Mouse (Mus musculus) layer of hippocampus, postnatal 14 days (tissue): ENCODE measurements around the gene Gm7075. TPM values are rescaled to one million over a fixed set of nuclear protein-coding genes. Genes with fewer than 3 reads are reported as not detected.
"Not testable (repeated sequence)": the region's sequence is repeated elsewhere in the genome, so short reads cannot be mapped to it uniquely, and the experiment has no call there.

Experiments
- DNase-seq, 2 experiments: peaks; one replicate each; pipeline ENCODE4 v3.0.0; 2021 to 2022; ENCODE audit warnings: low spot score in 2 of 2, mixed read lengths in 1 of 2
- total RNA-seq, 2 experiments: library from RNA; stranded (reverse); gene quantifications; 2 replicates each; pipeline ENCODE4 v1.2.3; 2021

Gene Gm7075
- total RNA-seq, 2 experiments from 2014 or later = not detected

GRCm38 (mm10) chr10:63423591-63424474 is 2.2 kb upstream of the Gm7075 start:
- DNase-seq = no peak

DNA sequence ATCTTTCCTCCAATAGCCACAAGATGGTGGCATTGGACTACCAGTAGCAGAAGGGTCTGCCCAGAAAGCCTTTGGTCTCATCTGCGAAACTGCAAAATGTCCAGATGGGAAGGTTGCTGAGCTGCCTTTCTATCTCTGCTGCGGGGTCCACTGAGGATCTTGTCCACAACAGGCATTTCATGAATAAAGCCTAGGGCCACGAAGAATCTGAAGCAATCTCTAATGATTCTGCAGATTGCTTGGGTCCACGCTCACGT is 1.1 kb upstream of the Gm7075 start:
- no peak for DNase-seq

- DNase-seq = no peak
Observed at GRCm38 (mm10) chr10:63417061-63417460, 4.5 kb downstream of the Gm7075 start.

DNA sequence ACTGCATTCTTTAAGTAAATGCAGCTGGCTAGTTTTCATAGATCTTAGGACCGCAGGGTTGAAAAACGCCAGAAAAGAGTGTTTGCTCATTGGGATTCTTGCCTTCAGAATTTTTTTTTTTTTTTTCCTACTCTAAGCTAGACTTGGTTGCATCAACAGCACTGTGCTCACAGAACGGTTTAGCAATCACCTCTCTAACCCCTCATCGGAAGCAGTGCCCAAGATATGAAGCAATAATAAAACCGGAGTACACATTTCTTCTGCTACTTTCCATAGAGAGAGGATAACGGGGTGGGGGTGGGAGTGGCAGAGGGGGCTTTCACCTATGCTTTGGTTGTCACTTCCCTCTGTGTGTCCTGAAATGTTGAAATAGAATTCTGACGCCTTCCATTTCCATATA is 5.7 kb downstream of the Gm7075 start:
- no peak for DNase-seq

- DNase-seq = no peak
Observed at GRCm38 (mm10) chr10:63415287-63415686, 6.3 kb downstream of the Gm7075 start.

DNA sequence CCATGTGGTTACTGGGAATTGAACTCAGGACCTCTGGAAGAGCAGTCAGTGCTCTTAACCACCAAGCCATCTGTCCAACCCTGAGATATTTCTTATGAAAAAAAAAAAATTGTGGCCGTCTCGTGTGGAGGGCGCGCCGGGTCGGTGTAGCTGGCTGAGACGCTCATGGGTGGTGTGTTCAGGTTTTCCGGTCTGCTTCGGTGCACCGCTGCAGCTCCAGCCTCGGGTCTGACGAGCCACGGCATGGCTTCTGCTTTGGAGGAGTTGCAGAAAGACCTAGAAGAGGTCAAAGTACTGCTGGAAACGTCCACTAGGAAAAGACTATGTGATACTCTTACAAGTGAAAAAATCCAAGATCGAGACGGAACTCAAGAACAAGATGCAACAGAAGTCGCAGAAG is 8.8 kb downstream of the Gm7075 start:
- DNase-seq = no peak

DNA sequence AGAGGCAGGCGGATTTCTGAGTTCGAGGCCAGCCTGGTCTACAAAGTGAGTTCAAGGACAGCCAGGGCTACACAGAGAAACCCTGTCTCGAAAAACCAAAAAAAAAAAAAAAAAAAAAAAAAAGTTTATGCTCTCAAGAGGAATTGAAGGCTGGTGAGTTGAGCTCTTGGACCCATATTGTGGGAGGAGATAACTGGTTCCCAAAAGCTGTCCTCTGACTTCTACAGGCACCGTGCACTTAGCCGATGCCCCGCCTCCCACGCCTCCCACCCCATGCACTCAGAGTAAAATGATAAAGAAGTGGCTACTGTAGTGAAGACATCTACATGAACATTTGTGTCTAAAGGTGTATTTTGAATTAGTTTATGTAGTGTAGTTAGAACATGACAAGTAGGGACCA is 9.9 kb downstream of the Gm7075 start:
- DNase-seq = not testable (repeated sequence)

DNA sequence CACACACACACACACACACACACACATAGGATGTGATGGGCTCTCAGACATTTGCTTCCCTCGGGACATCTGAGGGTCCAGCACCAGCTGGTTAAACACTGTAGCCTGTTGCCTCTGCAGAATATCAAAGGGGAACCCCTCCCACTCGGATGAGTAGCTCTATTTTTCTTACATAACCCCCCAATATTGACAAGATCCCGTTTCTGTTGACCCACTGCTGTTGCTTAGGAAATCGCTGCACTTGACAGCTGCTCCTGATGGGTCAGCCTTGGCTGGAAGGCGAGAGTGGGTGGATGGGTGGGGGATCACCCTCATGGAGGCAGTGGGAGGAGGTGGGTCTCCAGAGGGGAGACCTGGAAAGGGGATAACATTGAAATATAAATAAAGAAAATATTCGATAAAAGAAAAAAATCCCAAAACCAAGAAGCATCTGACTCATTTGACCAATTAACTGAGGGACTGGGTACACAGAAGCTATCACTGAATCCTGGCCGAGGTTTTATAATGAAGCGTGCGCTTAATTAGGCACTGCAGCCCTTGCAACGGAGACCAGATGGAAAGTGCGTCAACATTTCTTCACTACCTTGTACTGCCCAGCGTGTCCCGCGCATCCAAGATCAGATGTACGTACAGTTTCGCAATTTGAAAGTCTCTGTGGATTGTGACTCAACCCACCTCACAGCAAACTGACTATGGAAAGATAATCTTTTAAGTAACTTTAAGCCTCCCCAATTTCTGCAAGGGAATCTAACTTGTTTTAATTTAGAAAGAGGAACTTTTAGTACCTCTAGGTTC is 11.2 kb downstream of the Gm7075 start:
- DNase-seq = no peak

- no peak for DNase-seq
Observed at GRCm38 (mm10) chr10:63403636-63404035, 18.0 kb downstream of the Gm7075 start.

DNA sequence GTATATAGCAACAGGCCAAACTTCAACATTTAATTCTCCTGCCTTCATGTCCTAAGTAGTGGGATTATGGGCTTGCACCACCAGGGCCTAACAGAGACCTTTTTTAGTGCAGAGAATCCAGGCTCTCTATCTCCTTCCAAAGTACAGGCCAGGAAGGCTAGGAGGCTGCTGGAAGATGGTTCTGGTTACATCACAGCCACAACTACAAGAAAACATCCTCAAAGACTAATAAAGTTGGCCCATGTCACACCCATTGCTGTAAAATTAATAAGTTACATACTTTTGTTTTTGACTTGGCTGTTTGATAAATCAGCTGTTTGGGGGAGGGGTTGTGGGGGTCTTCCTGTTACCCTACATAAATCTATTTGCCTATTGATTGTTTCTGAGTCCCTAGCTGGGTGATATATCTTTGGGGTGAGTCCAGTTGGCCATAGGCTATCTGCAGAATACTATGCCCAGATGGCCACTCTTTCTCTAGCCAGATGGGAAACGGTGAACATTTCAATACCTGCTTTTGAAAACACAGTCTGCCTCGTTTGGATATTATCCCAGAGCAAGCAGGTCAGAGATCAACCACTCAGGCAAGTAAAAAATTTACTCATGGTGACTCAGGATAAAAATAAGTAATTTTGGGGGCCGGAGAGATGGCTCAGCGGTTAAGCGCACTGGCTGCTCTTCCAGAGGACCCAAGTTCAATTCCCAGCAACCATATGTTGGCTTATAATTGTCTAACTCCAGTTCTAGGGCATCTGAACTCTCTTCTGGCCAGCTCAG is 18.7 kb downstream of the Gm7075 start:
- DNase-seq = no peak

GRCm38 (mm10) chr10:63396963-63397362 is 24.6 kb downstream of the Gm7075 start:
- no peak for DNase-seq

- DNase-seq = no peak
Observed at GRCm38 (mm10) chr10:63388948-63389347, 32.6 kb downstream of the Gm7075 start.

- DNase-seq = no peak
Observed at GRCm38 (mm10) chr10:63386991-63387390, 34.6 kb downstream of the Gm7075 start.

- peak; percentile 73 to 90 for DNase-seq
Observed at GRCm38 (mm10) chr10:63386444-63386843, 35.1 kb downstream of the Gm7075 start.

DNA sequence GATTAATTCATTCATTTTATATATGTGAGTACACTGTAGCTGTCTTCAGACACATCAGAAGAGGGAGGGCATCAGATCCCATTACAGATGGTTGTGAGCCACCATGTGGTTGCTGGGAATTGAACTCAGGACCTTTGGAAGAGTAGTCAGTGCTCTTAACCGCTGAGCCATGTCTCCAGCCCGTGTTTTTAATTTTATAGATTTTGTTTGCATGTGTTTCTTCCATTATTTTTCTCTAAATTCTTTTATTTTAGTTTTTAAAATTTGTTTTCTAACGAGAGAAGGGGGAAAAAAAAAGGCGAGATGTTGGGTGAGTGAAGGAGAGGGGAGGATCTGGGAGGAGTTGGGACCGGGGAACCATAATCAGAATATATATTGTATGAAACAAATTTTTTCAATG is 35.7 kb downstream of the Gm7075 start:
- not testable (repeated sequence) for DNase-seq

DNA sequence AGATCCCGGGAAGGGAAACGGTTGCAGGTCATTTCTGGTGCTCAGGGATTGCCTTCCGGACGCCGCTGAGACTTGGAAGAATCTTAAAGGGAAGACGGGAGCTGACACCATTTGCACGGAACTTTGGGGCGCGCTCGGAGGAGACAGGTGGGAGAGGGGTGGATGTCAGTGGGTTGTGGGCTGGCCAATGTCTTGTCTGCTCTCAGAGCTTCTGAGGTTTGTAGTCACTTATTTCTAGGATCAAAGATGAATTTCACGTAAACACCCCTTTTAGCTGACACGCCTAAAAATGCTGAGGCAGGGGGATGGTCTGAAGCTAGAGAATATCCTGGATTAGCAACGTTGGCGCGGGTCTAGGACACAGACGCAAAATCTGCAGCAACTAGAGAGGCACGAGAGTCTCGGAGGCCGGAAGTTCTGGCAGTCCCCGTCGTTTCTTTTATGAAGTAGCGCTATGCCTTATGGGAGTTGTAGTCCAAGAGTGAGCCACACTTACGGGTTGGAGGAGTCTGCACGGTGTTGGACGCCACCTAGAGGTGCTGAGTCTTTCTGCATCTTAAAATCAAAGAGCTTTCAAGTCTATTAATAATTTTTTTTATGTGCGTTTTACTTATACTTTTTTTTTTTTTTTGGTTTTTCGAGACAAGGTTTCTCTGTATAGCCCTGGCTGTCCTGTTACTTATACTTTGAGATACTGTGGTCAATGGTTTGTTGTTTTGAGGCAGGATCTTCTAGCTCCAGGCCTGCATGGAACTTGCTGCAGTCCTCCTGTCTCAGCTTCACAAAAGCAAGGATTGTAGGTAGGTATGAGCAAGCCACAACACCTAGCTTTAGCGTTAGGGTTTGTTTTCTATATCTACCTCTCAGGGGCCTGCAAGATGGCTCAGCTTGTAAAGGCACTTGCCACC is 39.0 kb downstream of the Gm7075 start, which contains the start of gene Dnajc12:
TSS of gene Dnajc12 (plus strand) at position 72 of the 908 bp plus-strand sequence.
- peak; percentile 65 to 94 for DNase-seq

DNA sequence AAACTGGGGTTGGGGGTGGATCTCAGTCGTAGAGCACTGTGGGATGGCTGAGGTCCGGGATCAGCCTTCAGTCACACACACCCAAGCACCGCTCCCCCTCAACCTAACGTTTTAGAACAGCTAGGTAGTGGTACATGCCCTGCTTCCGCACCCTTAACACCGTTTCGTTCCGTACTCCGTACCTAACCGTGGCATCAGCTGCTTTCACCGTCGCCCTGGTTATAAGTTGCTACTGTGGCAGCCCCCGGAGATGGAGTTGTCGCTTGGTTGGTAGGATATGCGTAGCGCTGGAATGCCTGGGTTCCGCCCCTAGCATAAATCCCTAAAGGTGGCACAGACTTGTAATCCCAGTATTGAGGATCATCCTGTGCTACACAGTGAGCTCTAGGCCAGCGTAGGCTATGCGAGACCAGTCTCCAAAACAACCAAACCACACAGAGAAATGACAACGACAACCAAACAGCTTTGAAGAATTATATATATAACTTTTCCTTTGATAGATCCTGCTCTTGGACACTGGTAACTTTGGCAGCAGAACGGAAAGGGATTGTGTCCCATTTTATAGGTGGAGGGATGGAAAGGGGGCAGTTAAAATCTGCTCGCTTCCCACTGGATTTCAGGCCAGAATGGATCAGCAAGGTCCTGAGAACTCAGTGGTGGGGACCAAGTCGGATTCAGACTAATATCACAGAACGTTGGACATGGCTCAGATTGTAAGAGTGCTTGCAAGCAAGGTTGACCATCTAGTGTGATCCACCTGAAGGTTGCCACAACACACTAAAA is 39.9 kb downstream of the Gm7075 start, which contains the start of gene Sirt1:
TSS of gene Sirt1 (minus strand) at position 207 of the 783 bp plus-strand sequence.
- DNase-seq = peak in 1 of 2 experiments; percentile 7

- DNase-seq = no peak
Observed at GRCm38 (mm10) chr10:63378948-63379680, 42.5 kb downstream of the Gm7075 start.

DNA sequence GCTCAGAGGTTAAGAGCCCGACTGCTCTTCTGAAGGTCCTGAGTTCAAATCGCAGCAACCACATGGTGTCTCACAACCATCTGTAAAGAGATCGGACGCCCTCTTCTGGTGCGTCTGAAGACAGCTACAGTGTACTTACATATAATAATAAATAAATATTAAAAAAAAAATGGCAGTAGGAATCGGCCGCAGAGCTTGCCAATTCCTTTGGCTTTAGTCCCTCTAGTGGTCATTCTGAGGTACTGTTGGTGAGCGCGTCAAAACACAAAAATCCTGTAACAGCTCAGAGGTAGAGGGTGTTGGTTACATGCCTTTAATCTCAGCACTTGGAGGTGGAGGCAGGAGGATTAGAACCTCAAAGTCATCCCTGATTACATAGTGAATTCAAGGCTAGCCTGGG is 44.1 kb downstream of the Gm7075 start:
- peak; percentile 62 to 67 for DNase-seq
